Mouse (Mus musculus) adrenal gland (tissue): Measurements from ENCODE around the gene Wdr59.

Source experiments
- intact Hi-C: fragments of 180-260 bp; cut with DNase I; formaldehyde crosslinking; loops from one replicate; pipeline ENCODE4 v1.15.1; 2025

The Wdr59 gene

GRCm38 (mm10) chr8:111539422-111540076 is 17.7 kb upstream of the Wdr59 start:
- intact Hi-C loops: loop anchor here (5.0 to 10.0 kb wide), 3 partner anchors 38 to 103 kb away; partner anchors contain the start of gene Zfp1

GRCm38 (mm10) chr8:111538194-111538593 is 16.3 kb upstream of the Wdr59 start:
- intact Hi-C loops: loop anchor here (5.0 kb wide), 1 partner anchor 104 kb away; the partner anchor contains the start of gene Zfp1

GRCm38 (mm10) chr8:111537765-111538158 is 15.9 kb upstream of the Wdr59 start:
- intact Hi-C loops: loop anchor here (5.0 kb wide), 1 partner anchor 105 kb away; the partner anchor contains the start of gene Zfp1

- intact Hi-C loops: loop anchor here (1.0 to 5.0 kb wide), 2 partner anchors 87 to 105 kb away; partner anchors contain the start of gene Zfp1
These were observed 15.3 kb upstream of the Wdr59 start for GRCm38 (mm10) chr8:111536978-111537764.

DNA sequence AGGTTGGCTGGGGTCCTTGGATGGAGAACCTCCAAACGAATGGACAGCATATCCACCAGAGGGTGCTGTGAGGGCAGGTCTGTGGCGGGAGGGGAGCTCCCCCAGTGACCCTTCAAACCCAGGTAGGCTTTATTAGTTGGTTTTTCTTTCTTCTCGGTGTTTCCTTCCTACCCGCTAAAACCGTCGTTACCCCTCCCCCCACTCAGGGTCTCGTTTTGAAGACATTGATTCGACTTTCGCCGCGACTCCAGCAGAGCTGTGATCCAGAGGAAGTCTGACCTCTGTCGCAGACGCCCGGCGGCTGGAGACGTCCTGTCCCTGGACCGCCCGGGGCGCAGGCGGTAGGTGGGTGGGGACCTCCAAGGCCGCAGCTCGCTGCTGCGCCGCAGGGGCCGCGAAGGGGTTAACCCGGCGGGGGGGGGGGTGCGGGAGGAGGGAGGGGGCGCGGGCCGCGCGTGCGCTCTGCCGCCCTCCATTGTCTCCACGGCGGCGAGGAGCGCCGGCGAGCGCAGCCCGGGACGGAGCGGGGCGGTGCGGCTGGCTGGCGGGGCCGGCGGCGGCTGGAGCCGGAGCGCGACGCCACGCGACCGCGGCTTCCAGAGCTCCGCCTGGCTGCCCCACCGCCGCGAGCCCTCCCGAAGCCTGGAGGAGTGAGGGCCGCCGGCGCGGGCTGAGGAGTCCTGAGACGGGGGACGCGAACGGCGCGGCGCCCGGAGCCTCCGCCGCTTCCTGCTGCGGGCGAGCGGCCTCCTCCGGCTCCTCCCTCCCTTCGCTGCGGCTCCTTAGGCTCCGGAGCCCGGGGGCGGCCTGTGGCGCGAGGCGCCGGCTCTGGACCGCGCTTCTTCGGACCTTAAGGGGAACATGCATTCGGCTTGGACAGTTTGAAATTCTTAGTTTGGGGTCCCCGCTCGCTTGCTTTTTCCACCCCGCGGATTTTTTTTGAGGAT is 14.4 kb upstream of the Wdr59 start, which contains the start of gene Znrf1:
TSS of gene Znrf1 (plus strand) at position 67 of the 947 bp plus-strand sequence.
- intact Hi-C loops: loop anchor here (1.0 to 5.0 kb wide), 2 partner anchors 88 to 106 kb away; partner anchors contain the start of gene Zfp1

GRCm38 (mm10) chr8:111535491-111535890 is 13.6 kb upstream of the Wdr59 start:
- intact Hi-C loops: loop anchor here (5.0 kb wide), 1 partner anchor 107 kb away; the partner anchor contains the start of gene Zfp1

DNA sequence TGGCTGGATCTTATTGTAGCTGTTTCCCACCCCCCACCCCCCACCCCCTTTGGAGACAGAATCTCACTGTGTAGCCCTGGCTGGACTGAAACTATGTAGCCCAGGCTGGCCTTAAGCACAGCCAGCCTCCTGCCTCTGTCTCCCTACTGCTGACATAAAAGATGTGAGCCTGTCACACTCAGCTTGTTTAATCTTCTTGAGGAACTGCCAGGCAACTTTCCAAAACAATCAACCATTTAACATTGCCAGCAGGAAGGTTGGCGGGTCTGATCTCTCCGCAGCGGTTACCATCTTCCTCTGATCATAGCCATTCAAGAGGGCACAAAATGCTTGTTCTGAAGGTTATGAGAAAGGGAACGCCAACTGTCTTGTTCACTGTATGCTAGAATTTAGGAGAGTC is 11.6 kb upstream of the Wdr59 start:
- intact Hi-C loops: no loop called here

- intact Hi-C loops: no loop called here
These were observed 9.7 kb upstream of the Wdr59 start for GRCm38 (mm10) chr8:111531621-111532020.

GRCm38 (mm10) chr8:111531191-111531590 is 9.3 kb upstream of the Wdr59 start:
- intact Hi-C loops: no loop called here

DNA sequence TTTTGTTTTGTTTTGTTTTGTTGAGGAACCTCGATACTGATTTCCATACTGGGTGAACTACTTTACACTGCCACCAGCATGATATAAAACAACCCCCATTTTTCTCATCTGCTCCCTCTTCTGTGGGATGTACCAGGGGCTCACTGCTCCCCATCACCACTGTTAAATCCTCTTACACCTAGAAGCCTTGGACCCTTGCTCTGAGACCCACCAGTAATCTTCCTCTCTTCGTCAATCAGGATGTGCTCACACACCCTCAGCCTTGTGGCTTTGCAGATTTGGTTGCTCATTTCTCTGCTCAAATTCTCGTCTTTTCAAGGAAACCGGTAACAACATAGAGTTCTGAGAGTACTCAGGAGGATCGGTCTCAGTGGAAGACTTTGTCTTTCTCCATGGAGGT is 6.2 kb upstream of the Wdr59 start:
- intact Hi-C loops: no loop called here

GRCm38 (mm10) chr8:111527149-111527548 is 5.3 kb upstream of the Wdr59 start:
- intact Hi-C loops: no loop called here

DNA sequence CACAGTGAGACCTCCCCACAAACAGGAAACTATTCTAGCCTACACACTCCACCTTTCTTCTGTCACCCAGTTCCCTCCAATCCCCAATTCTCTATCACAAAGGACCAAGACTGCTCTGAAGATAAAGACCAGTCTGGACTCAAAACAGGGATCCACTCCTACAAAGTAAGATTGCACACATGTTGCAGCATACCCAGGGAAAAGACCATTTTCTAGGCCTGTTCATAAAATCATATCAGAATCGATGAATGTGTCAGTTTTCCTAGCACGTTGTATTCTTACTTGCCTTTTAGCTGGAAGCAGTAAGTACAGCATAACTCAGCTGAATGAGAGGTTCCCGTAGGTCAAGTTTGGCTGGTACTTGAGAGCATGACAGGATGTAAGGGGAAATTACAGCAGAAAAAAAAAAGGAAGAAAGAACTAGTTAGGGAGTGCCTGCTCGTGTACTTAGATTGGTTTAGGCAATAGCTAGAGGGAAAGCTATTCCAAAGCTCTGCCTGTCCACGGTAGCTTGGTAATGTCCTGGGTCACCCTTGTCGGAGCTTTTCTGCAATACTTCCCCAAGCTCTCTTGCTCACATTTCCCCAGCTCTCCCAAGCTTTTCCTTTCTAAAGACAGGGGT is 4.6 kb upstream of the Wdr59 start:
- intact Hi-C loops: no loop called here

- intact Hi-C loops: no loop called here
These were observed 4.4 kb downstream of the Wdr59 start for GRCm38 (mm10) chr8:111517466-111517865.

GRCm38 (mm10) chr8:111516451-111517035 is 5.3 kb downstream of the Wdr59 start:
- intact Hi-C loops: no loop called here

- intact Hi-C loops: no loop called here
These were observed 8.4 kb downstream of the Wdr59 start for GRCm38 (mm10) chr8:111513446-111513845.

- intact Hi-C loops: no loop called here
These were observed 9.0 kb downstream of the Wdr59 start for GRCm38 (mm10) chr8:111512941-111513340.

- intact Hi-C loops: no loop called here
These were observed 11.5 kb downstream of the Wdr59 start for GRCm38 (mm10) chr8:111510401-111510800.

GRCm38 (mm10) chr8:111509278-111509677 is 12.6 kb downstream of the Wdr59 start:
- intact Hi-C loops: no loop called here

DNA sequence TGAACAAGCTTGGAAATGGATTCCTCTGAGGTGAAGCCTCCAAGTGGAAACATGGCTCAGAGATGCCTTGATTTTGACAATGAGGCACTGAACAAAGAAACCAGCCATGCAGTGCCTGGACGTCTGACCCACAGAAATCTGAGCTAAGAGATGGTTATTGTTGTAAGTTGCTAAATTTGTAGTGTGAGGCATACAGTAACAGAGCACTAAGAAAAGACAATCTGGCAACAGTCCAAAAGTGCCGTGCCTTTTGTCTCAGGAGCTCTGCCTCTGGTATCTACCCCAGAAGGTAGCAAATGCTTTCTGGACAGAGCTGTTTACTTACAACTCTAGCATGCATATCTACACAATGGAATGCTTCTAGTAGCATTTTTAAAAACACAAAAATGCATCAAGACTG is 13.3 kb downstream of the Wdr59 start:
- intact Hi-C loops: no loop called here
